Mouse (Mus musculus): ENCODE results near the gene Bms1. TPM values are rescaled to one million over a fixed set of nuclear protein-coding genes. Genes with fewer than 3 reads are reported as not detected.

Gene Bms1
- polyA plus RNA-seq (2016; fragmentation: Nextera tagmentation; extraction: Ambion mirVana), result 52.0 and 52.1 TPM in 2 replicates

GRCm38 (mm10) chr6:118419050-118419920 lies at the start of gene Bms1:
Bms1 (minus strand) TSS chr6:118419474.
- H3K27ac ChIP-seq, result peak within 1 kb of the TSS; percentile 72
- H3K9ac ChIP-seq (replicated peaks), result peak within 1 kb of the TSS; percentile 75
- H3K36me3 ChIP-seq, result peaks cover 31% of the 10 kb centered on the region
- peak within 1 kb of the TSS; percentile 76 for H3K4me3 ChIP-seq (replicated peaks)
- no peaks in the 10 kb centered on the region for H3K9me3 ChIP-seq
- H3K27me3 ChIP-seq, result no peaks in the 10 kb centered on the region
- ATAC-seq (ENCODE audit: insufficient number of reproducible peaks, insufficient read depth, low FRiP score, low TSS enrichment, low read depth), result peak; percentile 98
- under 1% methylated on average over 67 of the region's 67 CpGs for WGBS
- H3K4me2 ChIP-seq, result peak within 1 kb of the TSS; percentile 67
- H3K4me1 ChIP-seq (replicated peaks), result peaks cover 7% of the 10 kb centered on the region

- no peak for ATAC-seq (ENCODE audit: insufficient number of reproducible peaks, insufficient read depth, low FRiP score, low TSS enrichment, low read depth)
- Histone ChIP-seq H3K9me3 (no peaks in the 10 kb centered on the region), H3K4me1 (replicated peaks) (no peaks in the 10 kb centered on the region), H3K36me3 (peaks cover 55% of the 10 kb centered on the region), H3K27me3 (no peaks in the 10 kb centered on the region), H3K4me2 (no peak overlapping the region), H3K27ac (no peak overlapping the region), H3K9ac (replicated peaks) (no peak overlapping the region), H3K4me3 (replicated peaks) (no peak overlapping the region)
- WGBS, result 84% methylated on average over 15 of the region's 15 CpGs
Observed at GRCm38 (mm10) chr6:118462069-118462705, 42.9 kb upstream of the Bms1 start.

GRCm38 (mm10) chr6:118457726-118458125 lies 38.5 kb upstream of the Bms1 start:
- no peak overlapping the region for H3K9ac ChIP-seq (replicated peaks)
- H3K36me3 ChIP-seq, result peaks cover 21% of the 10 kb centered on the region
- no peaks in the 10 kb centered on the region for H3K27me3 ChIP-seq
- no peak for ATAC-seq (ENCODE audit: insufficient number of reproducible peaks, insufficient read depth, low FRiP score, low TSS enrichment, low read depth)
- no peak overlapping the region for H3K27ac ChIP-seq
- no peak overlapping the region for H3K4me3 ChIP-seq (replicated peaks)
- H3K4me2 ChIP-seq, result no peak overlapping the region
- no peaks in the 10 kb centered on the region for H3K9me3 ChIP-seq
- 89% methylated on average over 1 of the region's 1 CpGs for WGBS
- peaks cover 12% of the 10 kb centered on the region for H3K4me1 ChIP-seq (replicated peaks)

- Histone ChIP-seq H3K27ac (peak within 1 kb of the TSS; percentile 97), H3K9ac (replicated peaks) (peak within 1 kb of the TSS; percentile 90), H3K27me3 (no peaks in the 10 kb centered on the region), H3K4me1 (replicated peaks) (peaks cover 12% of the 10 kb centered on the region), H3K4me3 (replicated peaks) (peak within 1 kb of the TSS; percentile 73), H3K4me2 (peak within 1 kb of the TSS; percentile 68), H3K9me3 (no peaks in the 10 kb centered on the region), H3K36me3 (peaks cover 21% of the 10 kb centered on the region)
- ATAC-seq (ENCODE audit: insufficient number of reproducible peaks, insufficient read depth, low FRiP score, low TSS enrichment, low read depth), result peak; percentile 94
- WGBS, result under 1% methylated on average over 43 of the region's 43 CpGs
Observed at GRCm38 (mm10) chr6:118455042-118455631, 35.9 kb upstream of the Bms1 start, which contains the start of gene Zfp248. Zfp248 (minus strand) TSS chr6:118455528.

GRCm38 (mm10) chr6:118454452-118454851 lies 35.2 kb upstream of the Bms1 start:
- Histone ChIP-seq H3K4me2 (peak overlapping the region; percentile 68), H3K9me3 (no peaks in the 10 kb centered on the region), H3K4me1 (replicated peaks) (peaks cover 12% of the 10 kb centered on the region), H3K27ac (no peak overlapping the region), H3K9ac (replicated peaks) (peak overlapping the region; percentile 90), H3K4me3 (replicated peaks) (peak overlapping the region; percentile 73), H3K27me3 (no peaks in the 10 kb centered on the region), H3K36me3 (peaks cover 21% of the 10 kb centered on the region)
- ATAC-seq (ENCODE audit: insufficient number of reproducible peaks, insufficient read depth, low FRiP score, low TSS enrichment, low read depth), result no peak
- 45% methylated on average over 8 of the region's 8 CpGs for whole genome bisulfite sequencing

GRCm38 (mm10) chr6:118431502-118431901 lies 12.2 kb upstream of the Bms1 start:
- H3K4me1 ChIP-seq (replicated peaks), result no peaks in the 10 kb centered on the region

GRCm38 (mm10) chr6:118426666-118427065 lies 7.4 kb upstream of the Bms1 start:
- 97% methylated on average over 1 of the region's 1 CpGs for WGBS
- H3K27ac ChIP-seq, result no peak overlapping the region
- H3K27me3 ChIP-seq, result no peaks in the 10 kb centered on the region
- no peak overlapping the region for H3K9ac ChIP-seq (replicated peaks)
- peaks cover 11% of the 10 kb centered on the region for H3K9me3 ChIP-seq
- no peak for ATAC-seq (ENCODE audit: insufficient number of reproducible peaks, insufficient read depth, low FRiP score, low TSS enrichment, low read depth)
- no peaks in the 10 kb centered on the region for H3K4me1 ChIP-seq (replicated peaks)
- no peak overlapping the region for H3K4me3 ChIP-seq (replicated peaks)
- peaks cover 48% of the 10 kb centered on the region for H3K36me3 ChIP-seq
- H3K4me2 ChIP-seq, result no peak overlapping the region

More at GRCm38 (mm10) chr6:118431502-118431901, 12.2 kb upstream of the Bms1 start:
- H3K27ac ChIP-seq, result no peak overlapping the region
- peaks cover 11% of the 10 kb centered on the region for H3K9me3 ChIP-seq
- H3K27me3 ChIP-seq, result no peaks in the 10 kb centered on the region
- no peak for ATAC-seq (ENCODE audit: insufficient number of reproducible peaks, insufficient read depth, low FRiP score, low TSS enrichment, low read depth)
- H3K9ac ChIP-seq (replicated peaks), result no peak overlapping the region
- no peak overlapping the region for H3K4me2 ChIP-seq
- H3K4me3 ChIP-seq (replicated peaks), result no peak overlapping the region
- peaks cover 62% of the 10 kb centered on the region for H3K36me3 ChIP-seq
- WGBS, result 90% methylated on average over 4 of the region's 4 CpGs

GRCm38 (mm10) chr6:118410428-118410827 lies 8.8 kb downstream of the Bms1 start:
- Histone ChIP-seq H3K4me3 (replicated peaks) (no peak overlapping the region), H3K9ac (replicated peaks) (no peak overlapping the region), H3K4me1 (replicated peaks) (no peaks in the 10 kb centered on the region), H3K9me3 (no peaks in the 10 kb centered on the region), H3K36me3 (peaks cover 90% of the 10 kb centered on the region), H3K27me3 (no peaks in the 10 kb centered on the region), H3K27ac (no peak overlapping the region), H3K4me2 (no peak overlapping the region)
- ATAC-seq (ENCODE audit: insufficient number of reproducible peaks, insufficient read depth, low FRiP score, low TSS enrichment, low read depth), result no peak
- WGBS, result 85% methylated on average over 1 of the region's 1 CpGs

- WGBS, result 91% methylated on average over 5 of the region's 5 CpGs
- H3K27ac ChIP-seq, result no peak overlapping the region
- no peak for ATAC-seq (ENCODE audit: insufficient number of reproducible peaks, insufficient read depth, low FRiP score, low TSS enrichment, low read depth)
- H3K4me1 ChIP-seq (replicated peaks), result no peaks in the 10 kb centered on the region
- no peaks in the 10 kb centered on the region for H3K27me3 ChIP-seq
- H3K9me3 ChIP-seq, result no peaks in the 10 kb centered on the region
- no peak overlapping the region for H3K9ac ChIP-seq (replicated peaks)
- H3K4me2 ChIP-seq, result no peak overlapping the region
- H3K36me3 ChIP-seq, result peaks cover 91% of the 10 kb centered on the region
- no peak overlapping the region for H3K4me3 ChIP-seq (replicated peaks)
Observed at GRCm38 (mm10) chr6:118408510-118408909, 10.8 kb downstream of the Bms1 start.

- 92% methylated on average over 4 of the region's 4 CpGs for WGBS
- H3K4me3 ChIP-seq (replicated peaks), result no peak overlapping the region
- ATAC-seq (ENCODE audit: insufficient number of reproducible peaks, insufficient read depth, low FRiP score, low TSS enrichment, low read depth), result no peak
- H3K4me2 ChIP-seq, result no peak overlapping the region
- no peaks in the 10 kb centered on the region for H3K4me1 ChIP-seq (replicated peaks)
- peaks cover 90% of the 10 kb centered on the region for H3K36me3 ChIP-seq
- no peaks in the 10 kb centered on the region for H3K9me3 ChIP-seq
- H3K27me3 ChIP-seq, result no peaks in the 10 kb centered on the region
- H3K9ac ChIP-seq (replicated peaks), result no peak overlapping the region
- no peak overlapping the region for H3K27ac ChIP-seq
Observed at GRCm38 (mm10) chr6:118406421-118406820, 12.9 kb downstream of the Bms1 start.

GRCm38 (mm10) chr6:118390746-118391145 lies 28.5 kb downstream of the Bms1 start:
- no peaks in the 10 kb centered on the region for H3K9me3 ChIP-seq
- no peak overlapping the region for H3K27ac ChIP-seq
- no peak for ATAC-seq (ENCODE audit: insufficient number of reproducible peaks, insufficient read depth, low FRiP score, low TSS enrichment, low read depth)
- H3K4me2 ChIP-seq, result no peak overlapping the region
- H3K36me3 ChIP-seq, result peaks cover 84% of the 10 kb centered on the region
- H3K27me3 ChIP-seq, result no peaks in the 10 kb centered on the region
- no peak overlapping the region for H3K9ac ChIP-seq (replicated peaks)
- no peak overlapping the region for H3K4me3 ChIP-seq (replicated peaks)
- no peaks in the 10 kb centered on the region for H3K4me1 ChIP-seq (replicated peaks)
